Mouse (Mus musculus): Measurements from ENCODE around the gene Mboat1. TPM values are rescaled to one million over a fixed set of nuclear protein-coding genes. Genes with fewer than 3 reads are reported as not detected.

Gene Mboat1
- total and polyA plus RNA-seq, 3 experiments = 0.86 to 1.6 (median 1.2) TPM

DNA sequence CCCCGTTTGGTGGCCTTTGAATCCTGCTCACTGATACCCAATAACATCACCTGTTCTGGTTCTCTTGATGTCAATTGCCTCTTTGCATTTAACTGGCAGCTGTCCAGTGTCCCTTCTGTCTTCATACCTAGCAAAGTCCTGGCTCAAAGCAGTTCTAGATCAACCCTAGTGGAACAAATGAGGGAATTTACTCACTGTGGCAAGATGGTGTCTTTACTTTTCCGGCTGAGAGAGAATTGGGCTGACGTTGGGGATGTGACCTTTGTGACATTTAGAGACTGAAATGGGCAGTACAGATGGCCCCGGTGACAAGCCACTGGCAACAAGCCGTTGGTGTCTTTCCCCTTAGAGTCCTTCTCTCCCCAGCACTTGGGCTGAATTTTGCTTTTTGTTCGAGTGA is 118.1 kb downstream of the Mboat1 start:
- Histone ChIP-seq H3K4me1 (ENCODE audit: control insufficient read depth, insufficient read depth, low read length) (no peaks in the 10 kb centered on the region; the same call in 1 of the 2 replicates), H3K79me2 (replicated peaks; ENCODE audit: control insufficient read depth, insufficient read depth, low read length) (no peaks in the 10 kb centered on the region), H3K4me3 (no peak overlapping the region), H3K27ac (no peak overlapping the region), H3K27me3 (ENCODE audit: control insufficient read depth, insufficient read depth, low read length) (no peaks in the 10 kb centered on the region), H3K36me3 (ENCODE audit: control insufficient read depth, insufficient read depth, low read length) (no peaks in the 10 kb centered on the region), H3K9ac (ENCODE audit: low read depth, low read length) (no peak overlapping the region)
- DNase-seq = no peak
- no peak for TF ChIP-seq CTCF (IDR thresholded peaks at IDR 0.05)
- WGBS = 80% methylated on average over 6 of the region's 6 CpGs
- intact Hi-C loops (cut with DNase I) = loop anchor here (5.0 to 10.0 kb wide), 2 partner anchors 62 to 400 kb away; partner anchors contain the start of gene Cdkal1

DNA sequence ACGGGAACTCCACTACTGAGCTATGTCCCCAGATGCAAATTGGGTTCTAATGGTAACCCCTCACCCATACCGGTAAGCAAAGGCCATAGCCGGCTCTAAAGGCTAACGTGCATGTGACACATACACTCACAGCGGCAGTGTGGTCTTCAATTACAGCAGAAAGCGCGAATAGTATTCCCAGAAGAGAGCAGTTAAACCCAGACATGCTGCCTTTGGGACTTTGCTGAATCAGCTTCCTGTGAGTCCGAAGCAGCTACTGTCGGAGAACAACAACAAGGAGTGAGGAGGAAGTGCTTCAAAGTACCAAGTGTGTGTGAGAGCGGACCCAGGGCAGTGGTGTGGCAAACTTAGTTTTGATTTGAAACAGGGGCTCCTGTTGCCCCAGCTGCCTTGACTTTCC is 122.5 kb downstream of the Mboat1 start:
- no peaks in the 10 kb centered on the region; the same call in 1 of the 2 replicates for H3K4me1 ChIP-seq (ENCODE audit: control insufficient read depth, insufficient read depth, low read length)
- no peak overlapping the region for H3K9ac ChIP-seq (ENCODE audit: low read depth, low read length)
- intact Hi-C loops (cut with DNase I) = loop anchor here (10.0 kb wide), 1 partner anchor 404 kb away; the partner anchor contains the start of gene Cdkal1
- H3K4me3 ChIP-seq = no peak overlapping the region
- no peaks in the 10 kb centered on the region for H3K36me3 ChIP-seq (ENCODE audit: control insufficient read depth, insufficient read depth, low read length)
- WGBS = 47% methylated on average over 10 of the region's 10 CpGs
- no peaks in the 10 kb centered on the region for H3K27me3 ChIP-seq (ENCODE audit: control insufficient read depth, insufficient read depth, low read length)
- DNase-seq = no peak
- no peaks in the 10 kb centered on the region for H3K79me2 ChIP-seq (replicated peaks; ENCODE audit: control insufficient read depth, insufficient read depth, low read length)
- no peak for TF ChIP-seq CTCF (IDR thresholded peaks at IDR 0.05)
- TF ChIP-seq EP300 (IDR thresholded peaks at IDR 0.05; ENCODE audit: insufficient read depth, low read depth, low read length) = no peak
- no peak for TF ChIP-seq POLR2A (IDR thresholded peaks at IDR 0.05; ENCODE audit: insufficient read depth, low read depth, low read length)
- H3K27ac ChIP-seq = no peak overlapping the region

DNA sequence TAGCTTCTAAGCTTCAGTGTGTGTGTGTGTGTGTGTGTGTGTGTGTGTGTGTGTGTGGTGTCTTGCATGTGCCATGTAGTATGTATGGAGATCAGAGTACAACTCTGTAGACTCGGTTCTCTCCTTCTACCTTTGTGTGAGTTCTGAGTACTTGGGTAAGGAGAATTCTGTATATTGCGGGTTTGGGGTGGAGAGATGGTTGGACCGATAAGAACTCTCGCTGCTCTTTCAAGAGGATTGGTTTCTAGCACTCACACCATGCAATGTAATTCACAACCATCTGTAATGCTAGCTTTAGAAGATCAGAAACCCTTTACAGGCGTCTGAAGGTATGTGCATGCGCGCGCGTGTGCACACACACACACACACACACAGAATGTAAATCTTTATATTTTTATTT is 123.0 kb downstream of the Mboat1 start:
- H3K9ac ChIP-seq (ENCODE audit: low read depth, low read length) = no peak overlapping the region
- intact Hi-C loops (cut with DNase I) = loop anchor here (10.0 kb wide), 1 partner anchor 405 kb away; the partner anchor contains the start of gene Cdkal1
- H3K36me3 ChIP-seq (ENCODE audit: control insufficient read depth, insufficient read depth, low read length) = no peaks in the 10 kb centered on the region
- no peaks in the 10 kb centered on the region for H3K4me1 ChIP-seq (ENCODE audit: control insufficient read depth, insufficient read depth, low read length)
- DNase-seq = no peak
- no peak overlapping the region for H3K4me3 ChIP-seq
- H3K27me3 ChIP-seq (ENCODE audit: control insufficient read depth, insufficient read depth, low read length) = no peaks in the 10 kb centered on the region
- TF ChIP-seq EP300 (IDR thresholded peaks at IDR 0.05; ENCODE audit: insufficient read depth, low read depth, low read length) (no peak), CTCF (IDR thresholded peaks at IDR 0.05) (no peak), POLR2A (IDR thresholded peaks at IDR 0.05; ENCODE audit: insufficient read depth, low read depth, low read length) (no peak)
- H3K27ac ChIP-seq = no peak overlapping the region
- 90% methylated on average over 9 of the region's 9 CpGs for WGBS
- no peaks in the 10 kb centered on the region for H3K79me2 ChIP-seq (replicated peaks; ENCODE audit: control insufficient read depth, insufficient read depth, low read length)

DNA sequence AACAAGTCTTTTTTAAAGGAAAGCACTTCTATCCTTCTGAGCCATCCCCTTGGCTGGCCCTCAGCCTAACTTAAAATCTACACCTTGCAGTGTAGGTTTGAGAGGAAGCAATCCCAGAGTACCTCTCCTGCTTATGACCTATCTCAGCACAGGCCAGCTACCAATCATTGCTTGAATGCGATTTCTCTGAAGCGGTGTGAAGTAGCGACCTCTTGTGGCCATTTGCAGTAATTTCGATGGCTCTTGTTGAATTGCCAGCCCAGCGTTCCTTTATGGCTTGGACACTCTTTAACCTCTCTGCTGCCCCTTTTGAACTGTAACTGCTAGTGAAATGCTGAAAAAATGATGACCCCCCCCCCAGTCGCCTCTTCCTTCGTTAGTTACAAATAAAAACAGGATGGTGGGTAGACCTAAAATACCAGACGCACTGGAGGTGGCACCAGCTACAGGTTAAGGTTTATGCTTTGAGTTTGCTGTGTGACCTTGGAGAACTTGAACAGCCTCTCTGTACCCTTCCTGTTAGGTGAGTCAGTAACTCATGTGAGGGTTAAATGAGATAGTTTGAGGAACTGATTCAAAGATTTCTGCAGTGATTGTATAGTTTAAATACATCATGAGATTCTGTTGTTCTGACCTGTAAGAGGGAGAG is 123.7 kb downstream of the Mboat1 start:
- Histone ChIP-seq H3K36me3 (ENCODE audit: control insufficient read depth, insufficient read depth, low read length) (no peaks in the 10 kb centered on the region), H3K4me3 (no peak overlapping the region), H3K27ac (no peak overlapping the region), H3K9ac (ENCODE audit: low read depth, low read length) (no peak overlapping the region), H3K79me2 (replicated peaks; ENCODE audit: control insufficient read depth, insufficient read depth, low read length) (no peaks in the 10 kb centered on the region), H3K4me1 (ENCODE audit: control insufficient read depth, insufficient read depth, low read length) (no peaks in the 10 kb centered on the region), H3K27me3 (ENCODE audit: control insufficient read depth, insufficient read depth, low read length) (no peaks in the 10 kb centered on the region)
- TF ChIP-seq CTCF (IDR thresholded peaks at IDR 0.05) (peak; percentile 83), POLR2A (IDR thresholded peaks at IDR 0.05; ENCODE audit: insufficient read depth, low read depth, low read length) (no peak), EP300 (IDR thresholded peaks at IDR 0.05; ENCODE audit: insufficient read depth, low read depth, low read length) (peak; percentile 49; the same call in 1 of the 2 replicates)
- DNase-seq = peak; percentile 61 to 70
- intact Hi-C loops (cut with DNase I) = loop anchor here (1.0 to 10.0 kb wide), 3 partner anchors 167 to 405 kb away; partner anchors contain the start of genes Cdkal1 and E2f3
- WGBS = 12% methylated on average over 8 of the region's 8 CpGs

DNA sequence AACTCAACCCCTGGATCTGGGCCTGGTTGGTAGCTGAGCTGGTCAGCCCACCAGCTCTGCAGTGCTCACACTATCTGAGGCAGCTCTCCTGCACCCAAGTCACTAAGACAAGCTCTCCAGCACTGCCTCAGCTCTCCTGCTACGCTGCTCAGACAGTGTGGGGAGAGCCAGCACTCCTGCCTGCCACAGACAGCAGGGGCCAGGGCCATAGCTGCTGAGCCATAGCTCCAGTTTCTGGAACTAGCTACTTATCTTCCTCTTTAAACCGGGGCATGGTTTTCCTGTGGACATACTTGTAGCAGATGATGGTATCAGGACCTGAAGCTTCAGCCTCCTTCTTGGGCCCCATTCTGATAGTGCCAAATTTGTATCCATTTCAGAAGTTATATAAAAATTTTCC is 127.4 kb downstream of the Mboat1 start:
- Histone ChIP-seq H3K27ac (no peak overlapping the region), H3K9ac (ENCODE audit: low read depth, low read length) (no peak overlapping the region)
- no peak for DNase-seq

DNA sequence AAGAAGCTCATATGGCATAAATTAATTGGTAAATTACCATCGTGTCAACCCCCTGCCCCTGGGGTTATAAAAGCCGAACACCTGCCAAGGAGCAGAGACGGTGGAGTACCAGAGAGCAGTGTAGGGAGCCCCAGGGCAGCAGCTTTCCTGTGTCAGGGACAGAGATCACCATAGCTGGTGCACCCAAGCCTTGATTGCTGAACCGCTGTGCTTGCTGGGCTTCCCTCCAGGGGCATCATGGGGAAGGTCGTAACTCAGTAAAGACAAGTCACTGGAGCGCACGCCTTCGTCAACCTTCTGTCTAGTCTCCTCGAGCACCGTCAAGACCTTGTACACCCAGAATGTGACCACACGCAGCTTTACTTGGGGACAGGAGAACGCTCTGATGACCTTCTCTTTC is 128.0 kb downstream of the Mboat1 start:
- no peaks in the 10 kb centered on the region for H3K4me1 ChIP-seq (ENCODE audit: control insufficient read depth, insufficient read depth, low read length)
- no peaks in the 10 kb centered on the region for H3K27me3 ChIP-seq (ENCODE audit: control insufficient read depth, insufficient read depth, low read length)
- H3K27ac ChIP-seq = no peak overlapping the region
- TF ChIP-seq POLR2A (IDR thresholded peaks at IDR 0.05; ENCODE audit: insufficient read depth, low read depth, low read length) = no peak
- TF ChIP-seq EP300 (IDR thresholded peaks at IDR 0.05; ENCODE audit: insufficient read depth, low read depth, low read length) = no peak
- TF ChIP-seq CTCF (IDR thresholded peaks at IDR 0.05) = no peak
- no peaks in the 10 kb centered on the region for H3K36me3 ChIP-seq (ENCODE audit: control insufficient read depth, insufficient read depth, low read length)
- no peaks in the 10 kb centered on the region for H3K79me2 ChIP-seq (replicated peaks; ENCODE audit: control insufficient read depth, insufficient read depth, low read length)
- DNase-seq = no peak
- H3K9ac ChIP-seq (ENCODE audit: low read depth, low read length) = no peak overlapping the region
- 73% methylated on average over 12 of the region's 12 CpGs for WGBS
- no peak overlapping the region for H3K4me3 ChIP-seq
- intact Hi-C loops (cut with DNase I) = loop anchor here (10.0 kb wide), 1 partner anchor 280 kb away; the partner anchor contains the start of gene E2f3

More for the DNA sequence above, 127.4 kb downstream of the Mboat1 start:
- Histone ChIP-seq H3K36me3 (ENCODE audit: control insufficient read depth, insufficient read depth, low read length) (no peaks in the 10 kb centered on the region), H3K27me3 (ENCODE audit: control insufficient read depth, insufficient read depth, low read length) (no peaks in the 10 kb centered on the region), H3K4me1 (ENCODE audit: control insufficient read depth, insufficient read depth, low read length) (no peaks in the 10 kb centered on the region), H3K79me2 (replicated peaks; ENCODE audit: control insufficient read depth, insufficient read depth, low read length) (no peaks in the 10 kb centered on the region), H3K4me3 (no peak overlapping the region)
- TF ChIP-seq EP300 (IDR thresholded peaks at IDR 0.05; ENCODE audit: insufficient read depth, low read depth, low read length) = no peak
- no peak for TF ChIP-seq POLR2A (IDR thresholded peaks at IDR 0.05; ENCODE audit: insufficient read depth, low read depth, low read length)
- TF ChIP-seq CTCF (IDR thresholded peaks at IDR 0.05) = no peak
- intact Hi-C loops (cut with DNase I) = loop anchor here (10.0 kb wide), 1 partner anchor 279 kb away; the partner anchor contains the start of gene E2f3
- 49% methylated on average over 2 of the region's 2 CpGs for WGBS

Measured in heart, adult 2 months (tissue).